Mouse (Mus musculus): ENCODE results near the gene Rhbg. TPM values are rescaled to one million over a fixed set of nuclear protein-coding genes. Genes with fewer than 3 reads are reported as not detected.

The Rhbg gene
- polyA plus RNA-seq, 1 experiment from 2014 or later: 4.8 TPM

DNA sequence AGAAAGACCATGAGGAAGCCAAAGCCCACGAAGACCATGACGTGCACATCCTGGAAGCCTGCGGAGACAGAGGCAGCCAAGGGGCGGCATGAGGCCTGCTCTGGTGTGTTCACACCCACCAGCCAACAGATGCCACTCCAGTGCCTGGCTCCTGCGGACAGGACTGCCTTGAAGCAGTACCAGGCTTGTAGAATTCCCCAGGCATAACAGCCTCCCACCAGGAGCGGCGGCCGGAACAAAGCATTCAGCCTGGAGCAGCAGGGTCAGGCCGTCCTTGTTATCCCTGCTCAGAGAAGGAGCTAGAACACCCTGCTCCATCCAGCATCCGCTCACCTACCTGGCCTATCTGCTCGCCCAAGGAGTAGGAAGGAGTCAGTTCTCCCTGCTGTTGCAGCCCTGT, 6.1 kb downstream of the Rhbg start:
- Histone ChIP-seq H3K4me2 (replicated peaks) (no peak overlapping the region), H3K9ac (no peak overlapping the region), H3K27me3 (peaks cover 59% of the 10 kb centered on the region), H3K4me1 (no peaks in the 10 kb centered on the region), H3K4me3 (no peak overlapping the region), H3K9me3 (no peaks in the 10 kb centered on the region), H3K36me3 (no peaks in the 10 kb centered on the region), H3K27ac (no peak overlapping the region)
- WGBS: 79% methylated on average over 11 of the region's 11 CpGs
- ATAC-seq (ENCODE audit: low FRiP score, low read depth): no peak

DNA sequence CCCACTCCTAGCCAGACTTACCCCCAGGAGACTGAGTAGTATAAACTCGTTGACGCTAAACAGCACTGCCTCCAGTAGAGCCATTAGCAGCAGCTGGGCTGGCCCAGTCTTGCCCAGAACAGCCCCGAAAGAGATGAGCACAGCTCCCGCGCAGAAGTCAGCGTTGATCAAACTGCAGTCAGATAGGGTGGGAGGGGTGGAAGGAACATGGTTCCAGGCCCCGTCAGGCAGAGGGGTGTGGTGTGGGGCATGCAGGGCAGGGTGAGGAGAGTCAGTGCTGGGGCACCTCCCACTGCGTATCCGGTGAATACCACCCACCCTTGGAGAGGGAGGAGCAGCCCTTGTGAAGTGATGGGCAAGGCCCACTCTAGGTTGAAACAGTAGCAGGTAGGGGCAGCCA, 6.8 kb downstream of the Rhbg start:
- H3K4me1 ChIP-seq: no peaks in the 10 kb centered on the region
- no peaks in the 10 kb centered on the region for H3K36me3 ChIP-seq
- H3K9ac ChIP-seq: no peak overlapping the region
- H3K9me3 ChIP-seq: no peaks in the 10 kb centered on the region
- no peak overlapping the region for H3K27ac ChIP-seq
- no peak overlapping the region for H3K4me2 ChIP-seq (replicated peaks)
- H3K27me3 ChIP-seq: peaks cover 59% of the 10 kb centered on the region
- no peak overlapping the region for H3K4me3 ChIP-seq
- 47% methylated on average over 9 of the region's 9 CpGs for WGBS
- ATAC-seq (ENCODE audit: low FRiP score, low read depth): no peak

DNA sequence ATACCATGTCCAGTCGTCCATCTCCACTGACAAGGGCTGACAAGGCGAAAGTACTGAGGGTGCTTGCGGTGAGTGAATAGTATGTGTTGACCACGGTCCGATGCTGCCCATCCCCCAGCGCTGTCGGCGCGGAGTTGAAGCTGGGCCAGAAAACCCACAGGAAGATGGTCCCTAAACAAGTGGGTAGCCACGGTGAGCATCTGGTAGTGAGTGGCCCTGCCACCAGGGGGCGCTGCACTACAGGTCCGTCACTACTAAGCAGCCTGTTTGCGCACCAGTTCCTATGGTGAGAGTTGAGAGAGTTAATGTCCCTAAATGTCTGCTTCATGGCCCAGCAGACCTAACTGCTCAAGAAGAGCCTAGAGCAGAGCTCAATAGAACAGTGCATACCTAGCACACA, 8.7 kb downstream of the Rhbg start:
- Histone ChIP-seq H3K4me3 (no peak overlapping the region), H3K27ac (no peak overlapping the region), H3K9ac (no peak overlapping the region), H3K4me2 (replicated peaks) (no peak overlapping the region), H3K36me3 (no peaks in the 10 kb centered on the region), H3K9me3 (no peaks in the 10 kb centered on the region), H3K27me3 (peaks cover 64% of the 10 kb centered on the region), H3K4me1 (peaks cover 4% of the 10 kb centered on the region; the same call in 1 of the 2 replicates)
- no peak for ATAC-seq (ENCODE audit: low FRiP score, low read depth)
- WGBS: 19% methylated on average over 13 of the region's 13 CpGs

DNA sequence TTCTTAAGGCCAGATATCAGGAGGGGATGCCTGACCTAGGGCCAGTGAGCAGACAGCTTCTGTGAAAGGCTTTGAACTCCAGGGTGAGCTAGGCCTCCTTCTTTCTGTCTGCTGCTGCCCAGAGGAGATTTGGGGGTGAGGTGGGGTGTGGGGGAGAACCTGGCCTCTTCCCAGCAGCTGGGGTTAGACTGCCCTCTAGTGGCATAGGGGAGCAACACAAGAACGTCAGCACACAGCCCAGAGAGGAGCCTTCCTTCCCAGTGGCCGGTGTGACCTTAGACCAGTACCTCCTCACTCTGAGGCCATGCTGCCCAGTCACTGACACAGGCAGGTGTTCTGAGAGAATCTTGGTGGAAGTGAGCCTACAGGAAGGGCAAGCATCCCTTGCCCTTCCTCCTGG, 10.4 kb downstream of the Rhbg start:
- H3K4me3 ChIP-seq: no peak overlapping the region
- no peaks in the 10 kb centered on the region for H3K9me3 ChIP-seq
- H3K36me3 ChIP-seq: no peaks in the 10 kb centered on the region
- no peak overlapping the region for H3K4me2 ChIP-seq (replicated peaks)
- WGBS: 9% methylated on average over 2 of the region's 2 CpGs
- peaks cover 81% of the 10 kb centered on the region for H3K27me3 ChIP-seq
- H3K4me1 ChIP-seq: peaks cover 4% of the 10 kb centered on the region; the same call in 1 of the 2 replicates
- ATAC-seq (ENCODE audit: low FRiP score, low read depth): no peak
- no peak overlapping the region for H3K27ac ChIP-seq
- no peak overlapping the region for H3K9ac ChIP-seq

DNA sequence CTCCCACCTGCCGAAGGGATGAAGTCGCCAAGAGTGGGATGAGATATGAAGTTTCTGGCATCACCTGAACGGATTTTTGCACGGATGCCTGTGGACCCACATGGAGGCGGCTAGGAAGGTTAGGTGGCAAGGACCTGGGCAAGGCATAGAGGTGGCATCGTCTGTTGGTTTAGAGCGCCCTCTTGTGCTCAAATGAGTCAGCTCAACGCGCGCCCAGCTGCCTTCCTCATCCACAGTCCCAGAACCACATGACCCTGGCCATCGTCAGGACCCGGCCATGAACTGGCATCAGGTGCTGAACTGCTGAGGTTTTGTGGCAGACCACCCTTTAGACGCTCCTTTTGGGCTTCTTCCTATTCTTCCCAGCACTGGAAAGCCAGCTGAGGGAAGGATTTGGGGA, 12.0 kb downstream of the Rhbg start:
- Histone ChIP-seq H3K27me3 (peaks cover 93% of the 10 kb centered on the region), H3K4me2 (replicated peaks) (no peak overlapping the region), H3K9me3 (no peaks in the 10 kb centered on the region), H3K27ac (no peak overlapping the region), H3K36me3 (no peaks in the 10 kb centered on the region), H3K4me3 (no peak overlapping the region), H3K9ac (no peak overlapping the region), H3K4me1 (peaks cover 4% of the 10 kb centered on the region; the same call in 1 of the 2 replicates)
- ATAC-seq (ENCODE audit: low FRiP score, low read depth): peak; percentile 55; the same call in 1 of the 2 replicates
- 4% methylated on average over 13 of the region's 13 CpGs for WGBS

DNA sequence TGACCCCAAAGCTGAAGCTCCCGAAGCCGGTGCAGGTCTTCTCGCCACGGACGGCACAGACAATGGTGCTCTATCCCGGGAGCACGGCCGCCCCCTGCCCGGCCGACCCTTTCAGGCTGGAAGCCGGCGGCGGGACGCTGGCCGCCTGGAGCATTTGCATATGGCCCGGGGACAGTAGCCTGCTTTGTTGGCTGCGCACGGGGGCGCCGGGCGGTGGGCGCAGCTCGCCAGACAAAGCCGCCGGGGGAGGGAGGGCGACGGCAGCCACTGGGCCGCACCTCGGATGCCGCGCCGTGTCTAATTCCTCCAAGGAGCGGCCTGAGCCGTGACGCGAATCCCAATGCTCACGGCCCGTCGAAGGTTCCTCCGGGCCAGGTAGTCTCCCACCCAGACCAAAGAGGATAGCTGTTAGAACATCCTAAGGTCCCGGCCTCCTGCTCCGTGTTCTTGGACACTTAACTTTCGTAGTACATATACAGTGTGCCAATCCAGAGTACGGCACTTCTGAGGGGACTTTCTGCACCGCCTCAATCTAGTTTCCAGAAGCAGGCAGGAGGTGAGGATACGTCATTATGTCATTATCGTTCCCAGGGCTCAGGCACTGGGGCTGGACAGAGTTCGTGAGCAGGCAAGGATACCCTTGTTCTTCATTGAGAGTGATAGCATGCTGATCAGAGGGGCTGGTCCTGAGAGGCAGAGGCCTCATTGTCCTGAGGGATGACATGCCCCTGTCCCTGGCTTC, 13.3 kb downstream of the Rhbg start:
- 3% methylated on average over 37 of the region's 48 CpGs for WGBS
- peak overlapping the region; percentile 54 for H3K4me2 ChIP-seq (replicated peaks)

DNA sequence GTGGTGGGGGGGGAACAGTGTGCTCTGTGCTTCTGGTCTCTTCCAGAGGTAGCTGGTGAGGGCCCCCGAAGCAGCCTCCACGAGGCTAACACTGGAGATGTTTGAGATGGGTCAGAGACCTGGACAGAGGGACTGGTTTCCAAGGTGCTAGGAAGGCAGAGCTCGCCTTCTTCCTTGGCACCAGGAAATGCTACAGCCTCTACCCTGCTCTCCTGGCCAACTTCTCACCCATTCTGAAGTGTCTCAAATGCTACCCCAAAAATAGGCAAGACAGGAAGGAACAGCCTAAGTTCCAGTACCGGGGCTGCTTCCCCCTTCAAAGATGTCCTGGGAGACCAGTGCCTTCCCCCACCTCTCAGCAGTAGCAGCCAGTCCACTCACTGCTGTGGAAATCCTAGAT, 15.1 kb downstream of the Rhbg start:
- no peaks in the 10 kb centered on the region for H3K9me3 ChIP-seq
- no peak overlapping the region for H3K4me2 ChIP-seq (replicated peaks)
- peaks cover 4% of the 10 kb centered on the region; the same call in 1 of the 2 replicates for H3K4me1 ChIP-seq
- no peak for ATAC-seq (ENCODE audit: low FRiP score, low read depth)
- no peak overlapping the region for H3K27ac ChIP-seq
- peaks cover 100% of the 10 kb centered on the region for H3K27me3 ChIP-seq
- 56% methylated on average over 4 of the region's 4 CpGs for WGBS
- no peak overlapping the region for H3K9ac ChIP-seq
- no peaks in the 10 kb centered on the region for H3K36me3 ChIP-seq
- H3K4me3 ChIP-seq: no peak overlapping the region

More for the DNA sequence above, 13.3 kb downstream of the Rhbg start:
- Histone ChIP-seq H3K9me3 (no peaks in the 10 kb centered on the region), H3K4me3 (peak overlapping the region; percentile 29), H3K4me1 (peaks cover 4% of the 10 kb centered on the region; the same call in 1 of the 2 replicates), H3K36me3 (no peaks in the 10 kb centered on the region), H3K9ac (peak overlapping the region; percentile 1; the same call in 1 of the 2 replicates), H3K27me3 (peaks cover 100% of the 10 kb centered on the region), H3K27ac (no peak overlapping the region)
- no peak for ATAC-seq (ENCODE audit: low FRiP score, low read depth)

DNA sequence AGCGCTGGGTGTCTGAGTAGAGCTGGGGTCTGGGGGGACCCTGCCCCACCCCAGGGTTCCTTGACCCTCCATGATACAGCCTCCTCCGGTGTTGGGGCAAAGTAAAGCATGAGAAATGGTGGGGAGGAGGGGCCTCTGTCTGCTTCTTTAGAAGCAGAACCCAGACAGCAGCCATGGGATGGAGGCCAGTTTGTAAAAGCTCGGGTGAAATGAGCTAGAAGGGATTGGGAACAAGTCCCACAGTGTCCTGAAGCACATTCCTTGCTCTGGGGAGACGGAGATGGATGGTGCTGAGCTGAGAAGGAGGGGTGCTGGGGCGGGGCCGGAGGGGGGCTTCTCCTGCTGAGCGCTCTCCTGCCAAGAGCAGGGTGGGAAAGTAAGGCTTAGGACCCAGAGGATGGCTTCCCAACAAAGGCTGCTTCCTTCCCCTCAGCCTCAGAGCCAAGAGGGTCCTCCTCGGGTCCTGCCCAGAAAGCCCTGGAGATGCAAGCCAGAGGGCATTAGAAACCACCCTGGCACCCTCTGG, 15.6 kb downstream of the Rhbg start:
- Histone ChIP-seq H3K4me3 (no peak overlapping the region), H3K4me1 (peaks cover 4% of the 10 kb centered on the region; the same call in 1 of the 2 replicates), H3K4me2 (replicated peaks) (no peak overlapping the region), H3K27me3 (peaks cover 98% of the 10 kb centered on the region), H3K27ac (no peak overlapping the region), H3K9me3 (no peaks in the 10 kb centered on the region), H3K36me3 (no peaks in the 10 kb centered on the region), H3K9ac (no peak overlapping the region)
- no peak for ATAC-seq (ENCODE audit: low FRiP score, low read depth)
- WGBS: 39% methylated on average over 8 of the region's 8 CpGs

DNA sequence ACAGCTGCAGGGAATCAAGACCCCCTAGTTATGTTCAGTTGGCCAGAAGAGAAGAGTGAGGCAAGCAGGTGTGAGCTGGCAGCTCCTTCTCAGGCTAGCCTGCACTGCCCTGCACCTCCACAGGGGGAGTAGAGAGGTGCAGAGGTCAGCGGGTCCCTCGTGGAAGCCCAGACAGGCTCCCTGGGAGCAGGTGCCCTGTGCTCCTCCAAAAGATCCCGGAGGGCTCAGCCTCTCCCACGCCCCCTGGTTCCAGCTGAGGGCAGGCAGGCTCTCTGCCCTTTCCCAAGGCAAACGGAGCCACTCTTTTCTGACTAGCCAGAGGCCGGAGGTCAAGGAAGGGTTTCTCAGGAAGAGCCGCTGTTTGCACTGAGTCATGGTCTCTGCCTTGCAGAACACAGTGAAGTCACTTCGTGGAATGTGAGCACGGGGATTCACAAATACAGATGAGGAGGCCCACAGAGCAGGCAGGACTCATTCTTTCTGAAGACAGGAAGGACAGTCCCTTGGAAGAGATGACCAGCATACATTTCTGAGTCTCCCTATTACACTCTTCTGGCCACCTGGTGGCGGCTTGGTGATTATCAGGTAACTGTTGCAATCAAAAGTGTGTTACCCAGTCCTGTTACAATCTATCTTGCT, 16.8 kb downstream of the Rhbg start:
- Histone ChIP-seq H3K9me3 (no peaks in the 10 kb centered on the region), H3K9ac (no peak overlapping the region), H3K4me2 (replicated peaks) (no peak overlapping the region), H3K36me3 (no peaks in the 10 kb centered on the region), H3K4me3 (no peak overlapping the region), H3K27ac (no peak overlapping the region), H3K27me3 (peaks cover 98% of the 10 kb centered on the region), H3K4me1 (peaks cover 10% of the 10 kb centered on the region; the same call in 1 of the 2 replicates)
- no peak for ATAC-seq (ENCODE audit: low FRiP score, low read depth)
- WGBS: 8% methylated on average over 10 of the region's 10 CpGs

DNA sequence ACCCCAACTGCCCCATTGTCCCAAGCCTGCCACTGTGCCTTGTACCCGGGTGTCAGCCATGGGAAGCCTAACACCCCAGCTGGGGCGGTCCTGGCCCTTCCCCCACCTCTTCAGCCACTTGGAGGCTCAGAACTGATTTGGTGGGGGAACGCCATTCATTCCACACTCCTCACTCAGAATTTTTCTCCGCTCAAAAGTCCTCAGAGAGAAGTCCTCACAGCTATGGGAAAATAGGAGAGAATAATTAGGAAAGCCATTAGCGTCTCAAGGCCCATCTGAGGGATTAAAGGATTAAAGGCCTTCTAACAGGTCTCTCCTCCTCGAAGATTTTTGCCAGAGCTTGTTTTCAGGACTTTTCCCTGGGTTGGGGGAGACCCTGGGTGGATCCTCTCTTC, 17.4 kb downstream of the Rhbg start:
- Histone ChIP-seq H3K4me1 (peaks cover 15% of the 10 kb centered on the region; the same call in 1 of the 2 replicates), H3K36me3 (no peaks in the 10 kb centered on the region), H3K4me2 (replicated peaks) (no peak overlapping the region), H3K27me3 (peaks cover 97% of the 10 kb centered on the region), H3K27ac (no peak overlapping the region), H3K9me3 (no peaks in the 10 kb centered on the region), H3K9ac (no peak overlapping the region), H3K4me3 (no peak overlapping the region)
- 14% methylated on average over 6 of the region's 6 CpGs for WGBS
- ATAC-seq (ENCODE audit: low FRiP score, low read depth): no peak

DNA sequence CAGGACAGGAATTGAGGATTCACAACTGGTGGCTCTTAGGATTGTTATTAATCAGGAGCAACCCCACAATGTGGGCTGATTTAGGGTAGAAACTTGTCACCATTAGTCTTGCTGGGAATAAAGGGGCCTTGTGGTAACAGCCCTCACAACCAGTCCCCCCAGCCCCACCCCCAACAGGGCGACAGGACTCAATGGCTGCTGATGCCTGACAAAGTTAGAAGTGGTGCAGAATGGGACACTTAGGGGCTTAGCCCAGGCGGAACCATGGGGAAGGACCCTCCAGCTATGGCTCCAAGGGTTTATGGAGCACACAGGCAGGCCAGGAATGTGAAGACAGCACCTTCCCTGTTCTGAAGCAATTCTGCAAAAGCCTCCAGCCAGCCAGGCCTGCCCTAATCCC, 18.9 kb downstream of the Rhbg start:
- WGBS: 39% methylated on average over 2 of the region's 2 CpGs

DNA sequence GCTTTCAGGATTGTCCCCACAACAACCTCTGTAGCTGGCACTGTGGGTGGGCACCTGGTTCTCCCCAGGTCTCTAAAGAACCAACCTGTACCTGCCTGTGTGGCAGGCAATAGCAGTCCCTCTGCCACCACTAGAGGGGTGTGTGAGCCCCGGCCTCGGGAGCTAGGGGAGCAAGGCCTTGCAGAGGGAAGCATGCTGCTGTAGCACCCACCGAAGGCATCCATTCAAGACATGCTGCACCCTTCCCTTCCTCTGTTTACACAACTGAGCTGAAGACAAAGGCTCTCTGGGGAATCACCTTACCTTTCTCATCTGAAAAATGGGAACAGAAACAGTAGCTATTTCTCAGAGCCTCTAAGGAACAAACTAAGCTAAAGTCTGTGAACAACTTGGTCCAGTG, 19.3 kb downstream of the Rhbg start:
- H3K27me3 ChIP-seq: peaks cover 96% of the 10 kb centered on the region

More for the DNA sequence above, 18.9 kb downstream of the Rhbg start:
- no peak for ATAC-seq (ENCODE audit: low FRiP score, low read depth)
- no peaks in the 10 kb centered on the region for H3K9me3 ChIP-seq
- no peaks in the 10 kb centered on the region for H3K36me3 ChIP-seq
- no peak overlapping the region for H3K9ac ChIP-seq
- no peak overlapping the region for H3K4me2 ChIP-seq (replicated peaks)
- no peak overlapping the region for H3K27ac ChIP-seq
- peaks cover 96% of the 10 kb centered on the region for H3K27me3 ChIP-seq
- H3K4me1 ChIP-seq: peaks cover 12% of the 10 kb centered on the region; the same call in 1 of the 2 replicates
- H3K4me3 ChIP-seq: no peak overlapping the region

More for the DNA sequence above, 19.3 kb downstream of the Rhbg start:
- Histone ChIP-seq H3K9ac (no peak overlapping the region), H3K36me3 (no peaks in the 10 kb centered on the region), H3K4me3 (no peak overlapping the region), H3K27ac (no peak overlapping the region), H3K9me3 (no peaks in the 10 kb centered on the region), H3K4me1 (peaks cover 12% of the 10 kb centered on the region; the same call in 1 of the 2 replicates), H3K4me2 (replicated peaks) (no peak overlapping the region)
- 5% methylated on average over 3 of the region's 3 CpGs for WGBS
- no peak for ATAC-seq (ENCODE audit: low FRiP score, low read depth)
